Mouse (Mus musculus) c-Kit-positive CD71-positive TER-119-negative erythroid progenitor cells, embryonic 14.5 days (primary cell): ENCODE measurements around the gene Gm13696.
A peak's percentile ranks its signal among the peaks of the same experiment; 100 is the strongest.
"Not testable (repeated sequence)": the region's sequence is repeated elsewhere in the genome, so short reads cannot be mapped to it uniquely, and the experiment has no call there.

Experiments
- DNase-seq: peaks from one replicate; pipeline ENCODE4 v3.0.0-alpha.2; 2013; ENCODE audit warnings: low read depth

Gm13696 gene

GRCm38 (mm10) chr2:83972823-83973222 is at the start of gene Gm13696:
Gm13696 (plus strand) TSS chr2:83973123.
- not testable (repeated sequence) for DNase-seq

GRCm38 (mm10) chr2:83929478-83930088 is 43.3 kb upstream of the Gm13696 start:
- DNase-seq: no peak

- peak; percentile 2 for DNase-seq
Measured at GRCm38 (mm10) chr2:83940931-83941361, 32.0 kb upstream of the Gm13696 start, which contains the start of gene Zswim2. Zswim2 (minus strand) TSS chr2:83941228.

GRCm38 (mm10) chr2:83941378-83941777 is 31.5 kb upstream of the Gm13696 start:
- no peak for DNase-seq

GRCm38 (mm10) chr2:83941792-83942191 is 31.1 kb upstream of the Gm13696 start:
- DNase-seq: no peak

GRCm38 (mm10) chr2:83955393-83955792 is 17.5 kb upstream of the Gm13696 start, which contains the start of gene Gm13698:
Gm13698 (plus strand) TSS chr2:83955693.
- DNase-seq: not testable (repeated sequence)

- not testable (repeated sequence) for DNase-seq
Measured at GRCm38 (mm10) chr2:83961203-83961602, 11.7 kb upstream of the Gm13696 start, which contains the start of gene Gm13693. Gm13693 (plus strand) TSS chr2:83961503.

GRCm38 (mm10) chr2:83967013-83967412 is 5.9 kb upstream of the Gm13696 start, which contains the start of gene Gm13695:
Gm13695 (plus strand) TSS chr2:83967313.
- DNase-seq: not testable (repeated sequence)

- not testable (repeated sequence) for DNase-seq
Measured at GRCm38 (mm10) chr2:83978633-83979032, 5.7 kb downstream of the Gm13696 start, which contains the start of gene Gm13694. Gm13694 (plus strand) TSS chr2:83978933.

GRCm38 (mm10) chr2:83984443-83984842 is 11.5 kb downstream of the Gm13696 start, which contains the start of gene Gm13697:
Gm13697 (plus strand) TSS chr2:83984743.
- DNase-seq: not testable (repeated sequence)

GRCm38 (mm10) chr2:83990253-83990652 is 17.3 kb downstream of the Gm13696 start, which contains the start of gene Gm13691:
Gm13691 (plus strand) TSS chr2:83990553.
- not testable (repeated sequence) for DNase-seq

GRCm38 (mm10) chr2:83993639-83994255 is 20.8 kb downstream of the Gm13696 start:
- not testable (repeated sequence) for DNase-seq

- not testable (repeated sequence) for DNase-seq
Measured at GRCm38 (mm10) chr2:83994526-83994925, 21.6 kb downstream of the Gm13696 start.

- DNase-seq: no peak
Measured at GRCm38 (mm10) chr2:84008913-84009312, 36.0 kb downstream of the Gm13696 start.

- no peak for DNase-seq
Measured at GRCm38 (mm10) chr2:84009818-84010217, 36.9 kb downstream of the Gm13696 start.

GRCm38 (mm10) chr2:84014572-84014971 is 41.6 kb downstream of the Gm13696 start:
- no peak for DNase-seq

- DNase-seq: not testable (repeated sequence)
Measured at GRCm38 (mm10) chr2:84016291-84016690, 43.4 kb downstream of the Gm13696 start.

GRCm38 (mm10) chr2:84018330-84018729 is 45.4 kb downstream of the Gm13696 start:
- DNase-seq: no peak

GRCm38 (mm10) chr2:84019519-84020305 is 46.8 kb downstream of the Gm13696 start:
- DNase-seq: peak; percentile 27

GRCm38 (mm10) chr2:84021930-84022329 is 49.0 kb downstream of the Gm13696 start:
- DNase-seq: no peak

- no peak for DNase-seq
Measured at GRCm38 (mm10) chr2:84022905-84023304, 50.0 kb downstream of the Gm13696 start.

- DNase-seq: no peak
Measured at GRCm38 (mm10) chr2:84023319-84023718, 50.4 kb downstream of the Gm13696 start.
